Comparison of ENCODE assay signal across 18 mouse cellular contexts in the genomic region with DNA sequence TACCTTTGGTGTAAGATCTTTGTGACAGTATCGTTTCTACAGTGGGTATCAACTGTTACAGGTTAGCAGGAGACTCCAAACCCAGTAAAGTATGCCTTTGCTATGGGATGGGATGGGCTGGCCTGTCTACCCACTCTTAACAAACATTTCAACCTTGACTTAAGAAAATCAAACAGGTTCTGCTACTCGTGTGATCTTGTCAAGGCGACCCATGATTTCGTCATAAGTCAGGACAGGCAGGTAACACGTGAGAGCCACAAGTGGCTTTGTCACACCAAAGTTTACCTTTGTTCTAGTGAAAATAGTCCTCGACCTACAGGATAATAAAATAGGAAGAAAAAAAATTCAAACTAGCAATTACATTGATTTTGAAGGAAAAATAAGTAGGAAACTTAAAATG. TPM values are rescaled to one million over a fixed set of nuclear protein-coding genes. Genes with fewer than 3 reads are reported as not detected.
DNase-seq lines count a peak whose midpoint lies in the region; TF ChIP-seq lines count a peak whose summit lies in the region.
"Had no signal": no experiment of that assay in that cellular context is flagged by ENCODE, and none has a peak within 500 bp of the region (broad histone marks: within the 10 kb centered on the region; RNA-seq: fewer than 3 reads in every experiment).

No protein-coding gene starts in this region.

- TF ChIP-seq CTCF in kidney, adult 2 months (conservative IDR thresholded peaks at IDR 0.05; ENCODE audit: insufficient read depth, insufficient read length, low read depth, low read length), result no peak
- no peak for TF ChIP-seq CTCF in embryonic fibroblast, embryonic 13.5 days (IDR thresholded peaks at IDR 0.05; ENCODE audit: borderline replicate concordance, insufficient read depth, low read length)

- TF ChIP-seq POLR2A in kidney, adult 2 months (IDR thresholded peaks at IDR 0.05; ENCODE audit: low read depth, low read length), result no peak
- TF ChIP-seq POLR2A in embryonic fibroblast, embryonic 13.5 days (IDR thresholded peaks at IDR 0.05; ENCODE audit: low read depth, low read length), result no peak

- H3K36me3 ChIP-seq in kidney, adult 2 months (ENCODE audit: control insufficient read depth, insufficient read depth, low read length), result no peaks in the 10 kb centered on the region
- H3K36me3 ChIP-seq: embryonic facial prominence, embryonic 15.5 days; forebrain, embryonic 12.5 days; G1E; heart, embryonic 12.5 days; hindbrain, embryonic 15.5 days had no signal

- H3K4me1 ChIP-seq in kidney, adult 2 months (ENCODE audit: control insufficient read depth, insufficient read depth, low read length), result peaks cover 3% of the 10 kb centered on the region; the same call in 1 of the 2 replicates
- H3K4me1 ChIP-seq in embryonic fibroblast, embryonic 13.5 days (ENCODE audit: control insufficient read depth, insufficient read depth, low read length), result 0 out of 2 replicates have a peak, but pooled peaks cover 2% of the 10 kb centered on the region
- H3K4me1 ChIP-seq: forebrain, embryonic 12.5 days; heart, embryonic 12.5 days had no signal

- WGBS in kidney, adult 2 months, result 75% methylated on average over 6 of the region's 6 CpGs

- peak overlapping the region; percentile 28; the same call in 1 of the 2 replicates for H3K4me3 ChIP-seq in kidney, adult 2 months (ENCODE audit: insufficient read depth, low read depth, low read length)
- H3K4me3 ChIP-seq in embryonic fibroblast, embryonic 13.5 days (ENCODE audit: insufficient read depth, low read length), result peak overlapping the region; percentile 21
- H3K4me3 ChIP-seq: forebrain, embryonic 12.5 days had no signal

- DNase-seq in kidney, adult 2 months, result no peak
- no peak for DNase-seq in kidney, postnatal 36 days
- DNase-seq in lung, postnatal 25 days (ENCODE audit: low spot score), result peak; percentile 24
- no peak for DNase-seq in lung, postnatal 14 days
- peak; percentile 77 for DNase-seq in gonadal fat pad, adult 2 months (ENCODE audit: low read depth)
- DNase-seq in embryo, embryonic 10 days (ENCODE audit: low spot score), result no peak
- DNase-seq: adrenal gland, postnatal 10 days; cerebellum, adult 11 months; cerebellum, adult 8-10 months; cerebellum, postnatal 25 days; gastrocnemius, postnatal 10 days; heart, postnatal 36 days had no signal

- H3K27ac ChIP-seq in kidney, adult 2 months (ENCODE audit: insufficient read depth, low read depth, low read length), result peak overlapping the region; percentile 56; the same call in 1 of the 2 replicates
- no peak overlapping the region for H3K27ac ChIP-seq in embryonic fibroblast, embryonic 13.5 days (ENCODE audit: insufficient read depth, low read length)
- H3K27ac ChIP-seq: embryonic facial prominence, embryonic 15.5 days; forebrain, embryonic 12.5 days; hindbrain, embryonic 15.5 days had no signal

- H3K27me3 ChIP-seq in kidney, adult 2 months (replicated peaks; ENCODE audit: control insufficient read depth, insufficient read depth, low read length), result no peaks in the 10 kb centered on the region
- H3K27me3 ChIP-seq: embryonic facial prominence, embryonic 15.5 days; heart, embryonic 12.5 days; hindbrain, embryonic 15.5 days had no signal

RNA-seq across cellular contexts. Expression of a gene that starts 1.8 kb away (rescaled TPM):
- 150 and 153 TPM in 2 replicates for polyA plus RNA-seq in kidney, adult 2 months (2012; rRNA removed)
- polyA plus RNA-seq in embryonic fibroblast, embryonic 13.5 days (2011; ENCODE audit: insufficient read length, low read depth, missing spikeins), result 81.3 and 94.0 TPM in 2 replicates
- 99.1 and 207 TPM in 2 replicates for polyA plus RNA-seq in gonadal fat pad, adult 2 months (2012; rRNA removed)

RNA-seq across cellular contexts. Expression of a gene that starts 49.5 kb away (rescaled TPM):
- polyA plus RNA-seq in kidney, adult 2 months (2012; rRNA removed), result 0.20 and 0.87 TPM in 2 replicates
- 7.3 and 23.0 TPM in 2 replicates for polyA plus RNA-seq in embryonic fibroblast, embryonic 13.5 days (2011; ENCODE audit: insufficient read length, low read depth, missing spikeins)
- polyA plus RNA-seq in gonadal fat pad, adult 2 months (2012; rRNA removed), result 0.08 and 0.19 TPM in 2 replicates
- polyA plus RNA-seq: G1E had no signal

Comparison
In these comparisons a context has a peak if more than half of its experiments do, and no peak if none do; other contexts are left out.
1. DNase-seq: peak in lung, postnatal 25 days (single experiment) and gonadal fat pad, adult 2 months (single experiment); none in kidney, adult 2 months (single experiment), kidney, postnatal 36 days (0 of 2), lung, postnatal 14 days (single experiment) and embryo, embryonic 10 days (single experiment).